Mouse (Mus musculus): ENCODE results near the gene Zfp275. TPM values are rescaled to one million over a fixed set of nuclear protein-coding genes. Genes with fewer than 3 reads are reported as not detected.
"Not testable (repeated sequence)": the region's sequence is repeated elsewhere in the genome, so short reads cannot be mapped to it uniquely, and the experiment has no call there.

The Zfp275 gene
- total RNA-seq (2021), result 1 to 10 TPM; 4.1 to 4.5 TPM
- long read RNA-seq, experiment 1, partial matches to known transcripts, result 0 of 1 reads
- long read RNA-seq, experiment 1, other reads (novel, unspliced or antisense), result 1 of 1 reads
- long read RNA-seq, experiment 2, partial matches to known transcripts, result 0 of 1 reads
- long read RNA-seq, experiment 2, other reads (novel, unspliced or antisense), result 1 of 1 reads

- DNase-seq (ENCODE audit: low spot score), result peak; percentile 68
Measured at GRCm38 (mm10) chrX:73342483-73342895, at the start of gene Zfp275. Zfp275 (plus strand) TSS chrX:73342621.

DNA sequence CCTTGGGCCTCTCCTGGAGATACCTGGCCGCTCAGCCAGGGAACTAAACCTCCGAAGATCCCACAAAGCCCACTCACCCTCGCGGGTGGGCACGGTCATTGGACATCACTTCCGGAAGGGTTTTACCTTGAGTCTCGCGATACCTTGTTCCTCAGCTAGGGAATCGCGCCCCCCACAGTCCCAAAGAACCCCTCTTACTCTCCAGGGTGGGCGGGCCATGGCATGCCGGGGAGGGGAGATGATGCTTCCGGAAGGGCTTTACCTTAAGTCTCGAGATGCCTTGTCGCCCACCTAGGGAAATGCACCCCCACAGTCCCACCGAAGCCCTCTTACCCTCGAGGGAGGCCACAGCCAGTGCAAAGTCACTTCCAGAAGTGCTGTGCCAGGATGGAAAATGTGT, 49.5 kb upstream of the Zfp275 start, which contains the start of the genes Xlr5a and Xlr5c:
Gene Xlr5a (minus strand): TSS at position 101 of the 400 bp plus-strand sequence.
Gene Xlr5c (minus strand): TSS at position 101 of the 400 bp plus-strand sequence.
- not testable (repeated sequence) for DNase-seq (ENCODE audit: low spot score)

GRCm38 (mm10) chrX:73295745-73296144, 46.7 kb upstream of the Zfp275 start:
- DNase-seq (ENCODE audit: low spot score), result not testable (repeated sequence)

- DNase-seq (ENCODE audit: low spot score), result peak; percentile 13
Measured at GRCm38 (mm10) chrX:73312522-73312921, 29.9 kb upstream of the Zfp275 start.

DNA sequence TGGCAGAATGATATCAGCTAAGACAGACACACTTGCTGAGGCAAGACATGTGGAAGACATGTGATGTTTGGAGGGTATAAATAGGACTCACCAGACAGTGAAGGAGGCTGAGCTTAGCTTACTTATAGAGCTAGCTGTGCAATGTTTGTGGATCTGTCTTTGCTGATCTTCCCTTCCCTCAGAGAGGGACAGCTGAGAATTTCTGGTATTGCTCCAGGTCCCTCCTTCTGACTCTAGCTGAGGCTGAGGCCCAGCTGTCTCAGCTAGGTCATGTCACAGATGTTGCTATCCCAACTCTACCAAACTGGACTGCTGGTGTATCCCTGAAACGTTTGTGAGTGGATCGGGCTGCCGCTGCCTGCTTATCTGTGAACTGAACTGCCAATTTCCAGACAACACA, 21.4 kb upstream of the Zfp275 start:
- DNase-seq (ENCODE audit: low spot score), result no peak

- no peak for DNase-seq (ENCODE audit: low spot score)
Measured at GRCm38 (mm10) chrX:73327215-73327614, 15.2 kb upstream of the Zfp275 start.

- no peak for DNase-seq (ENCODE audit: low spot score)
Measured at GRCm38 (mm10) chrX:73333548-73333947, 8.9 kb upstream of the Zfp275 start.

DNA sequence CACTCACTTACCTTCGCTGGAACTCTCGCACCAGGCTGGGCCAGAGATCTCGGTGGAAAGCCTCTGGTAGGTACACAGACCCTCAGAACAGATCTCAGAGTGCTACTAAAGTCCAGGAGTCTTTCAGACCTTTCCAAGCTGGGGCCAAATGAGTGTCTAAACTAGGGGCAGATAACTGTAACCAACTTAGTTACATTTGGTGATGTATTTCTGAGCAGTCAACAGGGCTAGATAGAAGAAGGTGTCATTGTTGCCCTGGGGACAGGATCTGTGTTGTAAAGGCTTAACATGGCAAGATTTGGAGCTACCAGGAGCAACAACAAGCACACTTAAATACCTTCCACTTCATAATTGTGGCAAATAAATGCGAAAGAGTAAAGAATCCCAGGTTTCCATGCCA, 5.7 kb upstream of the Zfp275 start, which contains the start of gene Gm45015:
Gene Gm45015 (minus strand): TSS at position 101 of the 400 bp plus-strand sequence.
- no peak for DNase-seq (ENCODE audit: low spot score)

GRCm38 (mm10) chrX:73341473-73341872, 948 bp upstream of the Zfp275 start:
- no peak for DNase-seq (ENCODE audit: low spot score)

DNA sequence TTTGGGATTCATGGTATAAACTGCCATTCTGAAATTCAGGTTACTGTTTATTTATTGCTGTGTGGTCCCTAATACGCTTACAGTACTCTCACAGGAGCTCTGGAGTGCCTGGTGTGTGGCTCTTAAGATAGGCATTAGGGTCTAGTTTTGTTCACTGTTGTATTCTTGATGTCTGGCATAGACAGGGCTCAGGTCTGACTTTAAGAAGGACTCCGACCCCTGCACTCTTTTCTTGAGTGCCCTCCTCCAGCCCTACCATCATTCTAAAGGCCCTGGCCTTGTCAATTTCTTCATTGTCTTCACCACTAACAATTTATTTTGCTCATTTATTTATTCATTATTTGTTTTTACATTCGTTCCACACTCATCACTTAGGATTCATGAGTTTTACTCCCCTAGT, 353 bp upstream of the Zfp275 start:
- DNase-seq (ENCODE audit: low spot score), result no peak

DNA sequence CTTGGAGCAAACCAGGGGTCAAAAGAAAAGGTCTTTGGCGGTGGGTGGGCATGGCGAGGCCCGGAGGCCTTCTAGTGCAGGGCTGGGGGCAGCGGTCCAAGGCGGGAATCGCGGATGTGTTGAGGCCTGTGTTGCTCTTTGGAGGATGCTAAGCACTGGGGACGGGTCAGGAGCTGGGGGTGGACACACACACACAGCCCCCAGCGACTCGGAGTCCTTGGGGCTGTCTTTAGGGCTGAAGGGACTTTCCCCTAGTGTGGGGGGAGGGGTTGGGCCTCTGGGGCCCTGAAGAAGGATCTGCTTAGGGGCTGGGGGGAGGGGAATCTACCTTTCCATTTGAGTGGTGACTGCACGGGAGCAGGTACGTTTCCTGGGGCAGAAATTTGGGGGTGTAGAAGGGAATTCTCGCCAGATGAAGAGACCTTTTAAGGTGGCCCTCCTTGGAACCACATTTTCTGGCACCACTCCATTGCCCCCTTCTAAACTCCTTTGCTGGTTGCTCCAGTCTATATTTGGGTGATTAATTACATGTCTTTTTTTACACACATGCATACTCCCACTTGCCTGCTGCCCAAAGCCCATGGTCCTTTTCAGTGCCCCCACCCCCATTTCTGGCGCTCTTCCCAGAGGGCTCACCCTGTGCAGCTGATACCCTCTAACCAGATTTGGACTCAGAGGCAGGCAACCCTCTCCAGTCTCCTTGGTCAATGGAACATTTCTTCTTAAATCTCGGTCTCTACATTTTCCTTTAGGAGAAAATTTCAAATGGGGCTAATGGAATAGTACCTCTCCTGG, 717 bp downstream of the Zfp275 start:
- DNase-seq (ENCODE audit: low spot score), result no peak

DNA sequence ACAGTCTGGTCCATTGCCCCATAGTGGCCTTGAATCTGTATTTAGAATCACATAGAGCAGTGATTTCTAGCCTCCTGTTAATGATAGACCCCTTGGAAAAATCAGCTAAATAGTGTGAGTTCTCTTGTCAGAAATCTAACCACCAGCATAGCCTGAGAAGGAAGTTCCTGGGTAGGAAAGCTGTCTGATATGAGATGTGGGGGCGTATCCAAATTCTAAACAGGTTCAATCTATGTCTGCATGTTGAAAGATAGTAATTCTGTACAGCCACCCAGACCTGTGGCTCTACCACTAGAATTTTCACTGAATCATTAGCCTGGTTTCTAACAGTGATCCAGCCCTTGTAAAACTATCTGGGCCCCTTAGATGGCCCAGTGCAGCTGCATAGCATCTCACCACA, 1.4 kb downstream of the Zfp275 start:
- DNase-seq (ENCODE audit: low spot score), result no peak

GRCm38 (mm10) chrX:73344346-73344745, 1.9 kb downstream of the Zfp275 start:
- no peak for DNase-seq (ENCODE audit: low spot score)

- no peak for DNase-seq (ENCODE audit: low spot score)
Measured at GRCm38 (mm10) chrX:73356163-73356562, 13.7 kb downstream of the Zfp275 start.

DNA sequence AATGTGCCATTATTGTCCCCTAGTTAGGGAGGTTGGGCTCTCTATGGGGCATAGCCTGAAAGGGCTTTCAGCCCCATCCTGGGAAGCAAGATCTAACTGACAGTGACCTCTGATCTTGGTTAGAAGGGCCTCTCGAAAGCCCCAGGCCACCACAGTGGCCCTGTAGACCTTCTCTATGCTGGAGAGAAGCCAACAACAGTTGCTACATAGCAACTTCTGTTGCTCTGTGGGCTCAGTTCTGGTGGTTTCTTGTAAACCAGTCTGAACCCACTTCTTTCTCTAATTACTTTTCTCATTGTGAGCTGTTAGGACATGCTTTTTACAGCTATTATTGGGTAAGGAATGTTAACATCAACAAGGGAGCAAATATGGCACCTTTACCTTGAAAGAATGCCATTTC, 14.3 kb downstream of the Zfp275 start:
- DNase-seq (ENCODE audit: low spot score), result no peak

- no peak for DNase-seq (ENCODE audit: low spot score)
Measured at GRCm38 (mm10) chrX:73363291-73363690, 20.9 kb downstream of the Zfp275 start.

- no peak for DNase-seq (ENCODE audit: low spot score)
Measured at GRCm38 (mm10) chrX:73384419-73384818, 42.0 kb downstream of the Zfp275 start.

DNA sequence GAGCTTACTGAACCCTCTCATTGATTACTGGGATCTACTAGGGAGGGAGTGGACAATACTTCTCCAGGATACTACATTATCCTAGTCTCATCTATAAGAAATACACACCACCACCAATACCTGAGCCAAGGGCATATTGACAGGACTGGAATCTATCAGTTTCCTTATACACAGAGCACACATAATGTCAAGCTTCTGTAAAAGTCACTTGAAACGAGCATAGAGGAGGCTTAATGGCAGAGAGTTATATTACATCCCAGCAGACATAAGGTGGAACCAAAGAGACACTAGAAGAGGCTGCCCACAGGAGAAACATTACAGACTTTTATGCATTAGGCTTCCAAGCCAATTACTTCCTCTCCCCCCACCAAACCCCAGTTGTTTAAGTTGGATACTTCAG, 42.5 kb downstream of the Zfp275 start:
- DNase-seq (ENCODE audit: low spot score), result no peak

DNA sequence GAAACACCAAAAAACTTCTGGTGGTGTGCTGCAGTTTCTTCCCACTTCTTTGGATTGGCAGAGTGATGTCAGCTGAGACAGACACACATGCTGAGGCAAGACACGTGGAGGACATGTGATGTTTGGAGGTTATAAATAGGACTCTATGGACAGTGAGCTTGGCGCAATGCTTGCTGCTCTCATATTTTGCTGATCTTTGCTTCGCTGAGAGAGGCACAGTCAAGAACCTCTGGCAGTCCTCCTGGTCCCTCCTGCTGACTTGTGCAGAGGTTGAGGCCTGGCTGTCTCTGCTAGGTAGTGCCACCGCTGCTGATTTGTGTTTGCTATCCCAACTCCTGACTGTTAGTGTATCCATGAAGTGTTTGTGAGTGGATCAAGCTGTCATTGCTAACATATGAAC, 49.1 kb downstream of the Zfp275 start:
- DNase-seq (ENCODE audit: low spot score), result peak; percentile 60

DNA sequence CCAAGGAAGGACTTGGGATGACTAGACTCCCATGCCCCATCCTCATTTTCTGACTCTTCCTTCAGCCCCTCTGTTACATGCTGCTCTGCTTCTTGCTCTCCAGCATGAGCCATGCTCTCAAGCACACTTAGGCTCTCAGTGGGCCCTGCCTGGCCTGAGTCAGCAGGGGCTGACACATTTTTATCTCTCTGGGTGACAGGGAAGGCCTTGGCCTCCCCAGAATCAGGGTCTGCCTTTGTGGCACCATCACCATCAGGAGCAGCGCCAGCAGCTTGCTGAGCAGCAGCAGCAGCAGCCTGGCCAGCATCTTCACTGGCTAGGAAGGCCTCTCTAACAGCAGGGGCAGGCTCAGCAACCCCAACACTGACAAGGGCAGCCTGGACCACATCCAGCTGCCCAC, 54.0 kb downstream of the Zfp275 start:
- DNase-seq (ENCODE audit: low spot score), result no peak

DNA sequence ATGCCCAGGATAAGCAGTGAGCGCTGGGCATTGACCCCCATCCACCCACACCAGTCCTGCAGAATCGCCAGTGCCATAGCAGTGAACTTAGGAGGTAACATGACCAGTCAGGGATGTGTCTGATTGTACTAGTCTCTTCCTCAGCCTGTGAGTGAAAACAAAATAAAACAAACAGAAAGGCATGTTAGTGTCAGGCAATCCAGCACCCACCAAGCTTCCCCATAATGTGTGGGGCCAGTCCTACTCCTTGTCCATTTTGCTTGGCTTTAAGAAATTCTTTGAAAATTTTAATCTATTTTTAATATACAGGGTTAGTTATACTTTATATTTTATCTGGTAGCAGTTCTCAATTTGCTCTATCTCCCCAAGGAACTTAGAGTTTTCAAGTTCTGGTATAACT, 56.2 kb downstream of the Zfp275 start, which contains the start of gene Gm18336:
Gene Gm18336 (minus strand): TSS at position 101 of the 400 bp plus-strand sequence.
- DNase-seq (ENCODE audit: low spot score), result not testable (repeated sequence)

DNA sequence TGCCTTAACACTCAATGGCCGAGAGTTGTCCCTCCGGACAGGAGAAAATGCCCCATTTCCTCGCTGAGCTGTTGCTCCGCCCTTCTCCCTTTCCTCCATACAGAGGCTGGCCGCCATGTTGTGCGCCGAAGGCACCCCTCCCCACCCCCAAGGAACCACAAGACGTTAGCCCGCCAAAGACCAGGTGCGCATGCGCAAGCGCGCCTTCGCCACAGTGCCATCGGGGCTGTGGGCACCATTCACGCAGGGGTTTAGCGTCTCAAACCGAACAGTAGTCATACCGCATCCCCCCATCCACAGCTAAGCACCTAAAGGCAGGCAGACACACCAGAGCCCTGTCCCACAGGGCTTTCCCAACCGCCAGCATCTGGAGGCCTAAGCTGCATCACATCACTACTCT, 58.5 kb downstream of the Zfp275 start:
- DNase-seq (ENCODE audit: low spot score), result no peak

GRCm38 (mm10) chrX:73401616-73402015, 59.2 kb downstream of the Zfp275 start:
- no peak for DNase-seq (ENCODE audit: low spot score)

All from gastrocnemius, adult 18-20 months (tissue).